Mouse (Mus musculus): ENCODE measurements around the gene Ctla4.

Ctla4 gene

DNA sequence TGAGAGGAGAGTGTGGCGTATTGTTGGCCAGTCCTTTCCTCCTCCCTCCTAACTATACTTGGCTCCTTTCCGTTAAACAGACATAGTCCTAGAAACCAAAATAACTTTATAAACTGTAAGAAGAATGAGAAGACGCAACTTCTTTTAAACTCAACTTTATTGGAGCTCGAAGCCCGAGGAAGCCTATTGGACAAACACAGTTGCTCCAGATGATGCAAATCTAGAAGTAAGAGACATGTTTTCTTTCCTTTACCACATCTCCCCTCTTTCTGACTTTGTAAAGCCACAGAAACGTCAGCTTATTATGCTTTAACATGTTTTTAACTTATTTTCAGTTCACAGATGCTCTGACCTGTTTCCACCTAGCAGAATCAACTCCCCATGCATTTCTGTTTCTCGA, at the start of gene Ctla4:
Gene Ctla4, plus strand, starts transcription at position 20 of the 400 bp plus-strand sequence.
- in situ Hi-C loops (cut with MboI; ENCODE audit: low pct_unique_long_range_greater_than_20kb in 1 of 2, low sequenced_read_pairs in 2 of 2, unreplicated experiment in 1 of 2): no loop called here

DNA sequence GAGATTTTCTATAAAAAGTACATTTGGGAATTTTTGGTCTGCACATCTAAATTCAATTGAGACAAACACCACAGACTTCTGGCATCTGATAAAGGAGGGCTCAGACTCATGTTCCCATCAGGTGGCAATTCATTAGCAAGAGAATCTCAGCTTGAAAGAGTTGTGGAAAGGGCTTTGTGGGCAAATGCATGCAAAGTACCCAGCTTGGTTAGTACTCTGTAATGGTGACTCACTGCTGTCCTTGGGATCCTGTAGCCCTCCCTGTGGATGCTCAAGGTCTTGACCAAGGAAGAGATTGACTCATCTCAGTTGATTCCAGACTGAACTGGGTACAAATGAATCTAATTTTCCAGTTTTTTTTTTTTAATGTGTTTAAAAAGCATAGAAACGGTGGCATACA, 47.6 kb upstream of the Ctla4 start:
- in situ Hi-C loops (cut with MboI; ENCODE audit: low pct_unique_long_range_greater_than_20kb in 1 of 2, low sequenced_read_pairs in 2 of 2, unreplicated experiment in 1 of 2): no loop called here

DNA sequence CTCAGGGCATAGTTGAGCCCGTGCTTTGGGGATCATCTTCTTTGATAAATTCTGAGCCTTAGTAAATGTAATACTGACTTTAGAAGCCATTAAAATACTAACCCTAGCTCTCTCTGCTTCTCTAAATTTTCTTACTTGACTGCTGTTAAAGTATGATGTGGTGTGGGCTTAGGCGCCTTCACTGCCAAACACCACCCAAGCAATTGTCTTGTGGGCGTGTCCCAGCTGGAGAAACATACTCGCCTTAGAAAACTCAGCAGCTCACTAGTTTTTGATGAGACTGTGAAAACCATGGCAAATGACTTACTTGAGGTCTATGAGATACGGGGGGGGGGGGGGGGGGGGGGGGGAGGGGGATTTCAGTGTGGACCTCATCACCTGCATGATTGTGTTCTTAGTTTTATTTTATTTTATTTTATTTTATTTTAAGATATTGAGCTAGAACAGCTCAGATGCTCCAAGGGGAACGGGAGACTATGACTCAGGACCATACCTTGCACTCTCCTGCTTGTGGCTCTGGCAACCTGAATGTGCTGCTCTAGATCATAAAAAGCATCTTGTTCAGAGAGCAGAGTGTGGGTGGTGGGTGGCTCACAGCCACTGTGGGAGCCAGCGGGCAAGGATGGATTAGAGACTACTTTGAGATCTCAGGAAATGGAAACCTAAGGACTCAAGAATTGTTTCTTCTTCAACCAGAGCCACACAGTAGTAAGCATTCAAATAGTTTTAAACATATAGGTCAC, 41.3 kb upstream of the Ctla4 start:
- in situ Hi-C loops (cut with MboI; ENCODE audit: low pct_unique_long_range_greater_than_20kb in 1 of 2, low sequenced_read_pairs in 2 of 2, unreplicated experiment in 1 of 2): no loop called here

DNA sequence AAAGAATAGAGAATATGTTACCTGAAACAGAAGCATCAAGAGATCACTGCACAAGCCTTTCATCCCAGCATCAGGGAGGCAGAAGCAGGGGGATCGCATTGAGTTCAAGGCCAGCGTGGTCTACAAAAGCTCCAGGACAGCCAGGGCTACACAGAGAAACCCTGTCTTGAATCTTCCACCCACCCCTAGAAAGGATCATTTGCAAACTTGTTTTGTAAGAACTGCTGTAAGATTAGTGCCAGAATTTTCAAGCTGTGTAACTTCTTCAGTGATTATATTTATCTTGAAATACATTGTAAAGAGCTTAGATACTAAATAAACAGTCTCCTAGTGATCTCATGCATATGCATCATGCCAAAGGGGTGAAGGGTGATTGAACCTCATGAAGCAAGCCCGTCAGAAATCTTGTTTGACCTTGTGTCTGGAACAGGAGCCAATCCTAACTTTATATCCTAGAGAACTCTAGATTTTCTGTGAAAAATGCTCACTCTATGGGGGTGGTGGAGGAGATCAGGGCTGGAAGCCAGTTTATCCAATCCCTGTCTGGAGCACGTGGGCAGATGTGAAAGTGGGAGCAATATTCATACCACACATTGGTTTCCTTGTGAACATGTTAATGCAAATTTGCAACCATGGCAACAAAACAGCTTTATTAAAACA, 40.1 kb upstream of the Ctla4 start:
- in situ Hi-C loops (cut with MboI; ENCODE audit: low pct_unique_long_range_greater_than_20kb in 1 of 2, low sequenced_read_pairs in 2 of 2, unreplicated experiment in 1 of 2): no loop called here

DNA sequence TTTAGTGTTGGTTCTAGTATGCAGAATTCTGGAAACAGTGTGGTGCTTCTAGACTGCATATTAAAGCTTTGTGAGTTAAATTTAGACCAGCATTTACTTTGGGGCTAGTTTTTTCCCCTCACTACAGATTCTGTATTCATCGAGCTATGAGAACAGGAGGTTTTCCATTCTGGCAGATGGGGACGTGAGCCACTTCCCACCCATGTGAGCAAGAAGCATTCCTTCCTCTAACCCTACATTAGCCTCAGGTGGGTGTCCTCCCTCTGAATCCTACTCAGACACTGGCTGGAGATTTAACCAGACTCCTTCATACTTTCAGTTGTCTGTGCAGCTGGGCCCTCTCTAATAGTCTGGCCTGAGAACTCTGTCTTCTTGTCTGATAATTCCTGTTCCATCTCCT, 37.7 kb upstream of the Ctla4 start:
- in situ Hi-C loops (cut with MboI; ENCODE audit: low pct_unique_long_range_greater_than_20kb in 1 of 2, low sequenced_read_pairs in 2 of 2, unreplicated experiment in 1 of 2): no loop called here

DNA sequence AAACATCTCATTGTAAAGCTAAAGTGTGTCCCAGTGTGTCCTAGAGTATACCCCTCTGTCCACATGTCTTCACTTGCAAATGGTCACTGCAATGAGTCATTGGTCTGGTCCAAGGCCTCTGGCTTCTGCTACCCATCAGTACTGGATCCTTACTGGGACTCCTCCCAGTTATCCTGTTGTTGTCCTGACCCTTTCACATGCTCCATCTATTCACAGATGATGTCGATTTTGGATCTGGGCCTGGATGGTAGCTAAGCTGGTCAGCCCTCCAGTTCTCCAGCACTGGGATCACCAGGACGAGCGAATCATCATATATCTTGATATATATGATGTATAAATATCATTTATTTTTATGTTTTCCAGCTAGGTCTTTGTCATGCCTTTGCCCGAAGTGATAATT, 37.0 kb upstream of the Ctla4 start:
- in situ Hi-C loops (cut with MboI; ENCODE audit: low pct_unique_long_range_greater_than_20kb in 1 of 2, low sequenced_read_pairs in 2 of 2, unreplicated experiment in 1 of 2): loop anchor here in 1 of 2 experiments (25.0 kb wide), 1 partner anchor 388 kb away; no protein-coding TSS in a partner anchor

DNA sequence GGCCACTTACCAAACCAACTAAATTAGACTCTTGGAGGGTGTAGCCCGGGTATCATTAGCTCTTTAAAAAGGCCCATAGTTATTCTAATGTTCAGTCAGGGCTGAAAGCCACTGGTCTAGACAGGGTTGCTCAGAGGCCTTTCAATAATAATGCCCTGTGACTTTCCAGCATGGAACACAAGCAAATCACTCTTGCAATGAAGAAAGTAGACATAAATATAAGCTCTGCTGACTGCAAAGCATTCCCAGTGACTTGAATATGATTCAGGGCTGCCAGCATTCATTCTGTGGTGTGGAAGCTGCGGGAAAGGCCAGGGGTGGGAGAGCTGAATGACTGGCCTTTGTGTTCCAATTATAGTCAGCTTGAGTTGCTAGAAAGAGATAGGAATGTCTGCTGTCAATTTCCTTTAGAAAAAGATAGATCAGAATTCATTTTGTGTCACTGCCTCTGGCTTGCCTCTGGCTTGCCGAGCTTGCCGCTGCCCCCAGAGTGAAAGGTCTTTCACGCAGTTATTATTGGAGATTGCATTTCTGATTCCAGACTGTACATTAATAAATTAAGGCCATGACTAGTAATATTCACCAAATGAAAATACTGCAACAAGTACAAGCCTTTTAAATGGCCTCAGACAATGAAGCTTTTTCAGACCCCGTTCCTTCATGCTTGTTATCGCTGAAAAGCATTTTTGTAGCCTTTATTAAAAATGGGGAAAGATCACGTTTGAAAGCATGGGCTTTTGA, 35.6 kb upstream of the Ctla4 start:
- in situ Hi-C loops (cut with MboI; ENCODE audit: low pct_unique_long_range_greater_than_20kb in 1 of 2, low sequenced_read_pairs in 2 of 2, unreplicated experiment in 1 of 2): loop anchor here in 1 of 2 experiments (25.0 kb wide), 1 partner anchor 389 kb away; no protein-coding TSS in a partner anchor

DNA sequence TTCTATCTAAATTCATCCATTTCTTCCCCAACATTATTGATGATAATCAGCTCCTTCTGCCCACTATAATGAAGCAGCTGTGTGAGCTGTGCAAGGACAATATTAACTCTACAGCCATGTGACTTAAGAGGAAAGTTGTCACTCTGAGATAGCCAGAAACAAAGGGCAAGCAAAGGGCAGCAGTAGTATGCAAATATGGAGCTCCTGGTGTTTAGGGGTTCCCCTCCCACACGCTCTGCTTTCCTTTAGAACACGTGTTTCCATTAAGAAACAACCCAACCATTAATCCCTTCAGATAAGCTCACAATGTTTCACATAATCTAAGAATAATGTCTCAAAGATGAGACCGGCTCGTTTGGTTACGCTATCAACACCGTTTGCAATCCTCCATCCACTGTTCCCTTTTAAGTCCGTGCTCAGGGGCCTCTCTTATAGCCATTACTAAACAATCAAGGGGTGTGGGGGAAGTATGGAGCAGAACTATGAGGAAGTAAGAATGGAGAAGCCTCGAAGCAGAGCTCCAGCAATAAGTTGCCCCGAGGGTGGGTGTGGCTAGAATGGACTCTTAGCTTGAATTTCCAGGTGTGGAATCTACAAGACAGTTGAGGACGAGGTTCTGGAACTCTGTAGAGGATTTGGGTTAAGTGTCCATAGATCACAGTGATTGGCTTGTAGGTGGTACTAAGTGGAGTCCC, 34.6 kb upstream of the Ctla4 start:
- in situ Hi-C loops (cut with MboI; ENCODE audit: low pct_unique_long_range_greater_than_20kb in 1 of 2, low sequenced_read_pairs in 2 of 2, unreplicated experiment in 1 of 2): loop anchor here in 1 of 2 experiments (25.0 kb wide), 1 partner anchor 390 kb away; no protein-coding TSS in a partner anchor

DNA sequence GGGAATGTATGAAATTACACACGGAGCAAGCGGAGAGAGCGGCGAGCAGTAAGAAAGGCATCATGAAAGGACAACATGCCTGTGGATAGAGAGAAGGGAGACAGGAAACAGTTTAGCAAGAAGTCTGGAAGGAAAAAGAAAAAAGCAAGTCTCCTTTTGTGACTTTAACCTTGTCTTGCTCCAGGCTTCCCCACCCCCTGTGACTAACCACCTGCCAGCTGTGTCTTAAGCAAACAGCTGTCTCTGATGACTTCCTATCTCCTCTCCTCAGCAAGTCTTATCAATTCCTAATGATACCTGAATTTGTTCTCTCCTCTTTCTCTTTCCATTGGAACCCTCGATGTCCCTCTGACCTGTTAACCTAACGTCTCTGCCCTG, 34.0 kb upstream of the Ctla4 start:
- in situ Hi-C loops (cut with MboI; ENCODE audit: low pct_unique_long_range_greater_than_20kb in 1 of 2, low sequenced_read_pairs in 2 of 2, unreplicated experiment in 1 of 2): loop anchor here in 1 of 2 experiments (25.0 kb wide), 1 partner anchor 390 kb away; no protein-coding TSS in a partner anchor

DNA sequence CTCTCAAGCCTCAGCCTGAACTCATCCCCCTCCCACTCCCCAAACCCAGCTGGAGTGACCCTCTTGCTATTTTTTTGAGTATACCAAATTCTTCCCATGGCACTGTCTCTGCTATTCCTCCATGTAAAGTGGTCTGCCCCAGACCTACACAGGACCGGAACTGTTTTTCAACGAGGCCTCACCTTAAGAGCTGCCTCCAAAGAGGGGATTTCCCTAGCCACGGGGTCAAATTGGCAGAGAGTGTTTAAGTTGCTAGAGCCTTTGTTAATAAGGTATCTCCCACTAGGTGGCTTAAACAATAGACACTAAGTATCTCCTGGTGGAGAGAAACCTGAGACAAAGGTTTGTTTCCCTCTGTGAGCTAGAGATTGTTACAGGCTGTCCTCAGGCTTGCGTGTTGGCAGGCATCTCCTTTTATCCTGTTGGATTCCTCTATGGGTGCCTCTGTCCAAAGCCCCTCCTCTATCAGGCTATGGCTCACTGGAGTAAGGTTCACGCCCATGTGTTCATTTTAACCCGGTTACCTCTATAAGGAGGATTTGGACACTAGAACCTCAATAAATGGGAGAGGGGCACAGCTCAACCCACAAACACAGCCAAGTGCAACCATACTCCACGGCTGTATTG, 33.4 kb upstream of the Ctla4 start:
- in situ Hi-C loops (cut with MboI; ENCODE audit: low pct_unique_long_range_greater_than_20kb in 1 of 2, low sequenced_read_pairs in 2 of 2, unreplicated experiment in 1 of 2): loop anchor here in 1 of 2 experiments (25.0 kb wide), 1 partner anchor 391 kb away; no protein-coding TSS in a partner anchor

DNA sequence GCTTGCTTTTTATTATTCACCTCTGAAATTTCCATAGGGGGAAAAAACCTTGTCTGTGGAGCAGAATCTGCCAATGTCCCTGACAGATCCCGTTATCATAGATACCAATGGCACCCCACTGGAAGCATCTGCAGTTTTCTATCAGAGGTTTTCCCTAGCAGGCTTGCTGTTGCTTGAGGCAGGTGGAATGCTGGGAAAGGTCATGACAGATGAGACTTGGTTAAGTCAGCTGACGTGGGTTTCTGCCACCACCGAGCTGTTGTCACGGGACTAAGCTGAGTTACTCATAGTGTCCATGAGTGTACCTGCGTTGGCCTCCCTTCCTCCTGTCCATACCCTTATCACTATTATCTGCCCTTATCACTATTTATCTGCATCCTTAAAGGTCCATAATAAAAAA, 32.8 kb upstream of the Ctla4 start:
- in situ Hi-C loops (cut with MboI; ENCODE audit: low pct_unique_long_range_greater_than_20kb in 1 of 2, low sequenced_read_pairs in 2 of 2, unreplicated experiment in 1 of 2): loop anchor here in 1 of 2 experiments (25.0 kb wide), 1 partner anchor 392 kb away; no protein-coding TSS in a partner anchor

DNA sequence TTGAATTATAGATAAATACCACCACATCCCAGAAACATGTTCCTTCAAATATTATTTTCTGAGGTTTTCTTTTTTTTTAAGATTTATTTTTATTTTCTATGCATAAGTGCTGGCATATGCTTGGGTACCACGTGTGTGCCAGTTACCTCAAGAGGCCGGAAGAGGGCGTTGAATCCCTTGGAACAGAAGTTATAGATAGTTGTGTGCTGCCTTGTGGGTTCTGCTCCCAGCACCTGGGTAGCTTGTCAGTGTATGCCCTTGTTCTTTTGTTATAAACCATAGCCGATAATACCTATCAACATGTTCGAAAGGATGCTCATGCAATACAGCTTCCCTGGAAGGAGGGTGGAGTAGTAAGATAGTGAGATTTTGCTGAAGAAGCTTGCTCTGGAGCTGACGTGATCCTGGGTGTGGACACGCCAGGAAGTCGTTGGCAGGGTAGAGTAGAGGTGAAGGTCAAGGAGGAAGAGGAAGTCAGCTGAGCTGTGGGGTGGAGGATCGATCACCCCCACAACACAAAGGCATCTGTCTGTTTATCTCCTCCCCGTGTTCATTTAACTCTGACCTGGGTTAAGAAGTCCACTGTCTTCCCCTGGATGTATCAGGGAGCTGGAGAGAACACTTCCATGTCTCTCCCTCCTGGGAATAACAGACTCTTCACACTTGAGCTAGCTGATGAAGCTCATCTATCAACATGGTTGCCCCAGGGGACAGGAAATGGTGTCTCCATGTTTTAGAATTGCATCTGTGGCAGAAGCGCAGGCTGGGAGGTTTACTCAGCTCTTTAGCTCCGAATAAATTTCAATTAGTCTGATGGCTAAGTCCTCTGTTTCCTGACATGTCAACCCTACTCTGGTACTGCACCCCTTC, 29.2 kb upstream of the Ctla4 start:
- in situ Hi-C loops (cut with MboI; ENCODE audit: low pct_unique_long_range_greater_than_20kb in 1 of 2, low sequenced_read_pairs in 2 of 2, unreplicated experiment in 1 of 2): loop anchor here in 1 of 2 experiments (25.0 kb wide), 1 partner anchor 395 kb away; no protein-coding TSS in a partner anchor

DNA sequence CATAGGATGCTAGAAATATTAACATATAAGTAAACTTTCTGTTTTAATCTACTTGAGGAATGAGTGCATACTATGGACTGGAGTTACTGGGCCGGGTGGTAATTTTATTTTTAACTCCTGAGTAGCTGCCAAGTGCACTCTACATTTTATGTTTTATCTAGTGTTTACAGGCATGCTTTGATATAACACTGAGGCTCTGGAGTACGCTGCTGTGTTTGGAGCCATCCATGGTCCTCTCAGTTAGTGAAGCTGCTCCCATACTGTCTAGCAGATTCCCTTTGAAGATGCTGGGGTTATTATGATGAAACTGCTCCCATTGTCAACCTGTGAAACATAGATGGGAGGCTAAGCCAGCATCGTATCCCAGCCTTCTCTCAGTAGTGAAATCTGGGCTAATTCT, 27.6 kb upstream of the Ctla4 start:
- in situ Hi-C loops (cut with MboI; ENCODE audit: low pct_unique_long_range_greater_than_20kb in 1 of 2, low sequenced_read_pairs in 2 of 2, unreplicated experiment in 1 of 2): loop anchor here in 1 of 2 experiments (25.0 kb wide), 1 partner anchor 397 kb away; no protein-coding TSS in a partner anchor

DNA sequence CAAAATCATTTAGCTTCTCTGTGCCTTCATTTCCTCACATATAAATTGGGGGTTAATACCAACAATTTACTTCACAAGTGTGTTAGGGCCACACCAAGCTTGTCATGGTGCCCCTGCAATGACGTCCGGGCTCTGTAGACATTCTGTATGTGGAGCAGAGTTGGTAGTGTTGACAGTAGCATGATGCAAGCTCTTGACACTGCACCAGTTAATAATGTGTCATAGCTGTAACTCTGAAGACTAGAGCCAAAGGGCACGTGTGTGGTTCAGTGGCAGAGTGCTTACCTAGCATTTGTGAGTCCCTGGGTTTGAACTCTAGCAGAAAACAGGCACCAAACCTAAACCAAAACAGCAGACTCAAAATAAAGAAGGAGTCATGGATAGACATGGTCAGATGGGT, 27.0 kb upstream of the Ctla4 start:
- in situ Hi-C loops (cut with MboI; ENCODE audit: low pct_unique_long_range_greater_than_20kb in 1 of 2, low sequenced_read_pairs in 2 of 2, unreplicated experiment in 1 of 2): loop anchor here (10.0 to 25.0 kb wide), 2 partner anchors 295 to 398 kb away; partner anchors contain the start of gene Raph1 (in 1 of the 2)

DNA sequence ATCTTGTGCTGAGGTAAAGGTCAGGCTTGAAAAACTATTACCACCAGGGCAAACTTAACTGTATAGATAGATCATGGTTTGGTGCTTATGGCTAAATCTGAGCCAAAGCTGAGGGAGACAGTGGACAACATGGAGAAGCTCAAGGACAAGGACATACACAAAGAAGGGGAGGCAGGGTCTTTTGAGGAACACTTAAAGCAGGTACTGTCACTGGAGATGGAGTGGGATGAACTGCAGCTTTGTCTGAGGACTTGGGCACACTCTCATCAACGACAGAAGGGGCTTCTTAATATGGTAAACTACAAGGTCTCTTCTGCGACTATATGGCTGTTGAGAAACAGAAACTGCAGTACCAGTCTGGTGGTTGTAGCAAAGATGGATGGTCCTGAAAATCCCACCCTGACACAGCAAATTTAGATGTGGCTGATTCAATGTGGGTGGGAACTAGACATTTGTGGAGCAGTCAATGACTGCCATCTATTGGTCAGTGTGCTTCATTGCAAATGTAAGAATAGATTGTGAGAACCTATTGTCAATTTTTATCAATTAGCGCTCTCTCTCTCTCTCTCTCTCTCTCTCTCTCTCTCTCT, 26.3 kb upstream of the Ctla4 start:
- in situ Hi-C loops (cut with MboI; ENCODE audit: low pct_unique_long_range_greater_than_20kb in 1 of 2, low sequenced_read_pairs in 2 of 2, unreplicated experiment in 1 of 2): loop anchor here (10.0 to 25.0 kb wide), 2 partner anchors 296 to 398 kb away; partner anchors contain the start of gene Raph1 (in 1 of the 2)

DNA sequence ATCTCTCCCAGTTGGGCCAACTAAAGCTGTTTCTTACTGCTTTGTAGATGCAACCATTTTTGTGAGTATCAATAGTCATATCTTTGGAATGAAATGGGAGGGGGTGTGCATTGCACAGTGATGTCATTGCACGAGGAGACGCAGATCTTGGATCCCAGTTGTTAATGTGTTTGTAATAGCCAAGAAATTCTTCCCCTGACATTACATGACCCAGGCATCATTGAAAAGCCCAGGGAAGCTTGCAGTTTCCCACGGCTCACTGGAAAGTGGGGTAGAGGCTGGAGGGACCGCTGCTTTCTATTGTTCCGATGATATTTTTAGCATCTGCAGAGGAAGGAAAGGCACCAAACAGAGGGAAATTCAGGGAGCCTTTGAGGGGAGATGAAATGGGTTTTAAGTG, 25.8 kb upstream of the Ctla4 start:
- in situ Hi-C loops (cut with MboI; ENCODE audit: low pct_unique_long_range_greater_than_20kb in 1 of 2, low sequenced_read_pairs in 2 of 2, unreplicated experiment in 1 of 2): loop anchor here (10.0 to 25.0 kb wide), 2 partner anchors 296 to 399 kb away; partner anchors contain the start of gene Raph1 (in 1 of the 2)

All from mouse embryonic stem cell (cell line).